Mouse (Mus musculus): ENCODE results near the gene Tfap2e.
A peak's percentile ranks its signal among the peaks of the same experiment; 100 is the strongest.

Gene Tfap2e

GRCm38 (mm10) chr4:126750863-126751555, 15.0 kb upstream of the Tfap2e start:
- DNase-seq: no peak

- no peak for DNase-seq
These were observed 14.1 kb upstream of the Tfap2e start for GRCm38 (mm10) chr4:126750046-126750683.

GRCm38 (mm10) chr4:126749553-126749952, 13.5 kb upstream of the Tfap2e start:
- DNase-seq: no peak

- DNase-seq: no peak
These were observed 12.3 kb upstream of the Tfap2e start for GRCm38 (mm10) chr4:126748381-126748780.

GRCm38 (mm10) chr4:126746194-126746840, 10.3 kb upstream of the Tfap2e start:
- DNase-seq: no peak

- DNase-seq: peak; percentile 76
These were observed 9.6 kb upstream of the Tfap2e start for GRCm38 (mm10) chr4:126745506-126746193.

GRCm38 (mm10) chr4:126744831-126745230, 8.8 kb upstream of the Tfap2e start:
- DNase-seq: no peak

- no peak for DNase-seq
These were observed 7.7 kb upstream of the Tfap2e start for GRCm38 (mm10) chr4:126743713-126744112.

- no peak for DNase-seq
These were observed 6.9 kb upstream of the Tfap2e start for GRCm38 (mm10) chr4:126742976-126743375.

- peak; percentile 86 for DNase-seq
These were observed 5.4 kb upstream of the Tfap2e start for GRCm38 (mm10) chr4:126741448-126741847.

- DNase-seq: no peak
These were observed 4.1 kb upstream of the Tfap2e start for GRCm38 (mm10) chr4:126739966-126740676.

GRCm38 (mm10) chr4:126735382-126736000, 549 bp downstream of the Tfap2e start:
- DNase-seq: no peak

GRCm38 (mm10) chr4:126734700-126735381, 1.2 kb downstream of the Tfap2e start:
- DNase-seq: no peak

- no peak for DNase-seq
These were observed 1.9 kb downstream of the Tfap2e start for GRCm38 (mm10) chr4:126734001-126734603.

GRCm38 (mm10) chr4:126732531-126733380, 3.3 kb downstream of the Tfap2e start:
- DNase-seq: no peak

GRCm38 (mm10) chr4:126732111-126732510, 3.9 kb downstream of the Tfap2e start:
- DNase-seq: no peak

GRCm38 (mm10) chr4:126707439-126707826, 28.6 kb downstream of the Tfap2e start:
- no peak for DNase-seq

- DNase-seq: no peak
These were observed 29.2 kb downstream of the Tfap2e start for GRCm38 (mm10) chr4:126706630-126707438.

- no peak for DNase-seq
These were observed 39.1 kb downstream of the Tfap2e start for GRCm38 (mm10) chr4:126696908-126697307.

All from thymus, postnatal 14 days (tissue).